Mouse (Mus musculus): ENCODE results near the gene Gm11627.
A peak's percentile ranks its signal among the peaks of the same experiment; 100 is the strongest.
"Not testable (repeated sequence)": the region's sequence is repeated elsewhere in the genome, so short reads cannot be mapped to it uniquely, and the experiment has no call there.

Gm11627 gene

GRCm38 (mm10) chr11:102602816-102603495, 23.7 kb upstream of the Gm11627 start:
- DNase-seq, result no peak

GRCm38 (mm10) chr11:102599912-102600311, 20.7 kb upstream of the Gm11627 start:
- DNase-seq, result peak; percentile 46

GRCm38 (mm10) chr11:102595341-102595820, 16.1 kb upstream of the Gm11627 start:
- peak; percentile 37 for DNase-seq

- no peak for DNase-seq
Observed at GRCm38 (mm10) chr11:102587554-102587953, 8.3 kb upstream of the Gm11627 start.

GRCm38 (mm10) chr11:102586445-102587130, 7.3 kb upstream of the Gm11627 start:
- DNase-seq, result no peak

GRCm38 (mm10) chr11:102582736-102583135, 3.5 kb upstream of the Gm11627 start:
- DNase-seq, result no peak

GRCm38 (mm10) chr11:102582016-102582610, 2.9 kb upstream of the Gm11627 start:
- no peak for DNase-seq

GRCm38 (mm10) chr11:102581281-102582015, 2.2 kb upstream of the Gm11627 start:
- peak; percentile 87 for DNase-seq

GRCm38 (mm10) chr11:102580034-102580330, 721 bp upstream of the Gm11627 start:
- DNase-seq, result no peak

GRCm38 (mm10) chr11:102578341-102579118, 731 bp downstream of the Gm11627 start:
- peak; percentile 87 for DNase-seq

GRCm38 (mm10) chr11:102576050-102576754, 3.1 kb downstream of the Gm11627 start:
- no peak for DNase-seq

GRCm38 (mm10) chr11:102575034-102575433, 4.2 kb downstream of the Gm11627 start:
- DNase-seq, result no peak

- DNase-seq, result peak; percentile 90
Observed at GRCm38 (mm10) chr11:102572866-102573663, 6.2 kb downstream of the Gm11627 start.

- no peak for DNase-seq
Observed at GRCm38 (mm10) chr11:102568756-102569377, 10.4 kb downstream of the Gm11627 start.

GRCm38 (mm10) chr11:102568191-102568590, 11.1 kb downstream of the Gm11627 start:
- DNase-seq, result no peak

GRCm38 (mm10) chr11:102567723-102568122, 11.5 kb downstream of the Gm11627 start:
- DNase-seq, result no peak

GRCm38 (mm10) chr11:102567157-102567556, 12.1 kb downstream of the Gm11627 start:
- DNase-seq, result no peak

- DNase-seq, result no peak
Observed at GRCm38 (mm10) chr11:102566290-102566689, 13.0 kb downstream of the Gm11627 start.

GRCm38 (mm10) chr11:102565741-102566140, 13.5 kb downstream of the Gm11627 start:
- no peak for DNase-seq

GRCm38 (mm10) chr11:102564952-102565671, 14.1 kb downstream of the Gm11627 start:
- not testable (repeated sequence) for DNase-seq

All from retina, postnatal 1 day (tissue).